Mouse (Mus musculus) heart, postnatal 0 days (tissue): ENCODE measurements around the gene Zfp281.

Experiments
- CTCF ChIP-seq: IDR thresholded peaks from 2 replicates; pipeline ENCODE4 v1.5.1; 2016; ENCODE audit warnings: antibody characterized with exemption, control low read depth, low read depth
- EP300 ChIP-seq: IDR thresholded peaks from 2 replicates; pipeline ENCODE4 v1.6.1; 2016; ENCODE audit warnings: antibody characterized with exemption, low read depth

GRCm38 (mm10) chr1:136672564-136672963 lies 47.9 kb downstream of the Zfp281 start:
- no peak for TF ChIP-seq CTCF
- TF ChIP-seq EP300, result no peak
